In the genomic region with DNA sequence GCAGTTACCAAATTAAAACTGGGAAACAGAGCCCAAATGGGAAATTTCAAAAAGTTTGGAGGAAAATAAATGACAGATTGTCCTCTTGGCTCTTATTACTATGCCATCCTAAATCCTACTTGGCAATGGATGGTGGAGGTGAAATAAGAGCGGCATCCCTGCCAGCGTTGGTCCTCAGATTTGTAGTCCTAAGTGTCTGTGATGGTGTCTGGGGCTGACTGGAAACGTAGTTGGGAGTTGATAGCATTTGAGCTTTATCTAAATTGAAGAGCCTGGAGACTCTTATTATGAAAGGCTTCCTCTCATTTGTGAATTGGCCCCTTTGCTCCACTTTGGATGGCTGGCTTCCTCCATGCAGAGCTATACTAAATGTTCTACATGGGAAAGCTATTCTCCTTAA, we compare ENCODE assay signal across 17 mouse cellular contexts.
DNase-seq lines count a peak whose midpoint lies in the region; ATAC-seq and TF ChIP-seq lines count a peak whose summit lies in the region.
"Had no signal": no experiment of that assay in that cellular context is flagged by ENCODE, and none has a peak within 500 bp of the region (broad histone marks: within the 10 kb centered on the region; RNA-seq: fewer than 3 reads in every experiment).

No protein-coding gene starts in this region.

- intact Hi-C loops in heart, adult 2 months (cut with DNase I): no loop called here
- intact Hi-C loops in heart, postnatal 25 days (cut with DNase I): no loop called here

- WGBS in heart, adult 2 months: 52% methylated on average over 3 of the region's 3 CpGs
- WGBS in liver, adult 2 months: 51% methylated on average over 3 of the region's 3 CpGs
- WGBS in liver, embryonic 11.5 days: 66% methylated on average over 3 of the region's 3 CpGs

- no peaks in the 10 kb centered on the region for H3K79me2 ChIP-seq in heart, adult 2 months (replicated peaks; ENCODE audit: control insufficient read depth, insufficient read depth, low read length)
- peaks cover 5% of the 10 kb centered on the region; the same call in 1 of the 2 replicates for H3K79me2 ChIP-seq in liver, adult 2 months (ENCODE audit: control insufficient read depth, insufficient read depth, low read length)

- no peak overlapping the region for H3K4me3 ChIP-seq in heart, adult 2 months
- H3K4me3 ChIP-seq in liver, adult 2 months (ENCODE audit: insufficient read depth, low read depth, low read length): no peak overlapping the region
- H3K4me3 ChIP-seq in liver, embryonic 11.5 days (ENCODE audit: low read depth, low read length): no peak overlapping the region
- H3K4me3 ChIP-seq: embryonic facial prominence, embryonic 15.5 days; forebrain, embryonic 10.5 days; hindbrain, embryonic 13.5 days; stomach, embryonic 15.5 days had no signal

- no peak for TF ChIP-seq CTCF in heart, adult 2 months (IDR thresholded peaks at IDR 0.05)
- no peak for TF ChIP-seq CTCF in liver, adult 2 months (IDR thresholded peaks at IDR 0.05; ENCODE audit: low read depth, low read length)

- H3K9ac ChIP-seq in heart, adult 2 months (ENCODE audit: low read depth, low read length): no peak overlapping the region
- no peak overlapping the region for H3K9ac ChIP-seq in liver, adult 2 months (ENCODE audit: low read depth, low read length)
- H3K9ac ChIP-seq in liver, embryonic 11.5 days (ENCODE audit: low read depth, low read length): no peak overlapping the region
- H3K9ac ChIP-seq: embryonic facial prominence, embryonic 15.5 days; hindbrain, embryonic 13.5 days; stomach, embryonic 15.5 days had no signal

- no peak for TF ChIP-seq EP300 in heart, adult 2 months (IDR thresholded peaks at IDR 0.05; ENCODE audit: insufficient read depth, low read depth, low read length)

- peak overlapping the region; percentile 64 for H3K27ac ChIP-seq in heart, adult 2 months
- H3K27ac ChIP-seq in liver, adult 2 months (replicated peaks; ENCODE audit: insufficient read depth, low read depth, low read length): peak overlapping the region; percentile 49; the same call in 1 of the 2 replicates
- H3K27ac ChIP-seq in liver, embryonic 11.5 days (ENCODE audit: low read depth, low read length): no peak overlapping the region
- H3K27ac ChIP-seq: embryonic facial prominence, embryonic 15.5 days; forebrain, embryonic 10.5 days; hindbrain, embryonic 13.5 days; stomach, embryonic 15.5 days had no signal

- no peak for TF ChIP-seq POLR2A in heart, adult 2 months (IDR thresholded peaks at IDR 0.05; ENCODE audit: insufficient read depth, low read depth, low read length)
- no peak for TF ChIP-seq POLR2A in liver, adult 2 months (IDR thresholded peaks at IDR 0.05; ENCODE audit: extremely low read depth, insufficient read depth, low read length)

- no peak overlapping the region for H3K4me2 ChIP-seq in liver, embryonic 11.5 days
- H3K4me2 ChIP-seq: embryonic facial prominence, embryonic 15.5 days; hindbrain, embryonic 13.5 days; stomach, embryonic 15.5 days had no signal

- H3K9me3 ChIP-seq in liver, embryonic 11.5 days (ENCODE audit: control insufficient read depth, low read length): no peaks in the 10 kb centered on the region
- H3K9me3 ChIP-seq: embryonic facial prominence, embryonic 15.5 days; forebrain, embryonic 10.5 days; hindbrain, embryonic 13.5 days; stomach, embryonic 15.5 days had no signal

- ATAC-seq in liver, embryonic 11.5 days (replicated peaks; ENCODE audit: low FRiP score): no peak

- no peaks in the 10 kb centered on the region for H3K27me3 ChIP-seq in heart, adult 2 months (ENCODE audit: control insufficient read depth, insufficient read depth, low read length)
- no peaks in the 10 kb centered on the region for H3K27me3 ChIP-seq in liver, adult 2 months (ENCODE audit: control insufficient read depth, insufficient read depth, low read length)
- H3K27me3 ChIP-seq in liver, embryonic 11.5 days (replicated peaks; ENCODE audit: control insufficient read depth, insufficient read depth, low read length): no peaks in the 10 kb centered on the region
- H3K27me3 ChIP-seq: embryonic facial prominence, embryonic 15.5 days; hindbrain, embryonic 13.5 days; stomach, embryonic 15.5 days had no signal

- DNase-seq in heart, adult 2 months: no peak
- DNase-seq in heart, postnatal 25 days (ENCODE audit: low spot score): no peak
- peak; percentile 52 for DNase-seq in liver, adult 2 months (ENCODE audit: extremely low read depth, low read depth, low spot score)
- no peak for DNase-seq in liver, embryonic 11.5 days (ENCODE audit: low spot score)
- DNase-seq in cerebellum, adult 9-10 months: peak; percentile 86
- DNase-seq in adrenal gland, postnatal 14 days: no peak
- DNase-seq in lung, postnatal 14 days: no peak
- DNase-seq: B cell, adult 2 months; gastrocnemius, postnatal 10 days; kidney, postnatal 10 days; liver; retina, postnatal 1 day; thymus, adult 18-20 months had no signal

- H3K36me3 ChIP-seq in heart, adult 2 months (ENCODE audit: control insufficient read depth, insufficient read depth, low read length): peaks cover 2% of the 10 kb centered on the region; the same call in 1 of the 2 replicates
- H3K36me3 ChIP-seq in liver, adult 2 months (ENCODE audit: control insufficient read depth, insufficient read depth, low read length): no peaks in the 10 kb centered on the region
- H3K36me3 ChIP-seq in liver, embryonic 11.5 days (ENCODE audit: control insufficient read depth, insufficient read depth, low read length): no peaks in the 10 kb centered on the region
- H3K36me3 ChIP-seq: embryonic facial prominence, embryonic 15.5 days; forebrain, embryonic 10.5 days; hindbrain, embryonic 13.5 days; stomach, embryonic 15.5 days had no signal

- peaks cover 5% of the 10 kb centered on the region for H3K4me1 ChIP-seq in heart, adult 2 months (ENCODE audit: control insufficient read depth, insufficient read depth, low read length)
- H3K4me1 ChIP-seq in liver, adult 2 months (ENCODE audit: control insufficient read depth, insufficient read depth, low read length): peaks cover 23% of the 10 kb centered on the region
- H3K4me1 ChIP-seq in liver, embryonic 11.5 days (replicated peaks; ENCODE audit: control insufficient read depth, insufficient read depth, low read length): no peaks in the 10 kb centered on the region; the same call in 1 of the 2 replicates

Comparison
In these comparisons a context has a peak if more than half of its experiments do, and no peak if none do; other contexts are left out.
1. DNase-seq: peak in liver, adult 2 months (single experiment) and cerebellum, adult 9-10 months (single experiment); none in heart, adult 2 months (0 of 2), heart, postnatal 25 days (single experiment), liver, embryonic 11.5 days (single experiment), adrenal gland, postnatal 14 days (single experiment) and lung, postnatal 14 days (single experiment).